Mouse (Mus musculus) embryonic fibroblast, embryonic 13.5 days (primary cell): Measurements from ENCODE around the gene Ppp1r36.

ENCODE experiments used
- CTCF ChIP-seq: IDR thresholded peaks from 2 replicates; pipeline ENCODE4 v1.5.1; 2011; ENCODE audit warnings: mild to moderate bottlenecking, control low read depth, low read length, moderate library complexity, borderline replicate concordance; ENCODE audit not compliant: insufficient read depth
- POLR2A ChIP-seq: IDR thresholded peaks from 2 replicates; pipeline ENCODE4 v1.6.1; 2011; ENCODE audit warnings: low read depth, mild to moderate bottlenecking, control low read depth, low read length, moderate library complexity

DNA sequence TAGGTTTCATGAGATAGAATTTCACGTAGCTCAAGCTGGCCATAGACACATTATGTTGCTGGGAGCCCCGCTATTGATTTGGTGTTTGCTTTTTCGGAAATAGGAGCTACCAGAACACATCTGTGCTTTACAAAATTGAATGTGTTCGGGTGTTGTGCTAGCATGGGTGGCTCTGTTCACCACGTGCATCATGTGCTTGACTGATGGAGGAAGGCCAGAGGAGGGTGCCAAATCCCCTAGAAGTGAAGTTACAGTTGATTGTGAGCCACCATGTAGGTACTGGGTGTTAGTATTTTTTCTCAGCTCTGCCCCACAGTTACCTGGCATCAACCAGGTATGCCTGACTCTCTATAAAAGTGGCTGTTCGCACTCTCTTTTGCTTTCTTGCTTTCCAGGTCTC lies 27.5 kb downstream of the Ppp1r36 start:
- TF ChIP-seq CTCF = no peak
- no peak for TF ChIP-seq POLR2A
